Mouse (Mus musculus) mature B cell (primary cell): Measurements from ENCODE around the gene Pmepa1.

Source experiments
- in situ Hi-C: fragments of 300-500 bp; cut with MboI; formaldehyde crosslinking; loops from 2 replicates; pipeline ENCODE4 v1.14.3; 2019

Pmepa1 gene

GRCm38 (mm10) chr2:173253761-173254662 is 22.3 kb downstream of the Pmepa1 start:
- in situ Hi-C loops = no loop called here

GRCm38 (mm10) chr2:173251675-173252074 is 24.7 kb downstream of the Pmepa1 start:
- in situ Hi-C loops = no loop called here

GRCm38 (mm10) chr2:173251133-173251532 is 25.2 kb downstream of the Pmepa1 start:
- in situ Hi-C loops = no loop called here

- in situ Hi-C loops = no loop called here
Measured at GRCm38 (mm10) chr2:173250411-173250810, 25.9 kb downstream of the Pmepa1 start.

- in situ Hi-C loops = no loop called here
Measured at GRCm38 (mm10) chr2:173249965-173250364, 26.4 kb downstream of the Pmepa1 start.

- in situ Hi-C loops = no loop called here
Measured at GRCm38 (mm10) chr2:173249386-173249785, 26.9 kb downstream of the Pmepa1 start.

- in situ Hi-C loops = no loop called here
Measured at GRCm38 (mm10) chr2:173248822-173249221, 27.5 kb downstream of the Pmepa1 start.

- in situ Hi-C loops = no loop called here
Measured at GRCm38 (mm10) chr2:173247911-173248310, 28.4 kb downstream of the Pmepa1 start.

GRCm38 (mm10) chr2:173247197-173247596 is 29.1 kb downstream of the Pmepa1 start:
- in situ Hi-C loops = no loop called here

GRCm38 (mm10) chr2:173246688-173247087 is 29.6 kb downstream of the Pmepa1 start:
- in situ Hi-C loops = no loop called here

GRCm38 (mm10) chr2:173245258-173245657 is 31.1 kb downstream of the Pmepa1 start:
- in situ Hi-C loops = no loop called here

GRCm38 (mm10) chr2:173244108-173244507 is 32.2 kb downstream of the Pmepa1 start:
- in situ Hi-C loops = no loop called here

- in situ Hi-C loops = no loop called here
Measured at GRCm38 (mm10) chr2:173243616-173244015, 32.7 kb downstream of the Pmepa1 start.

- in situ Hi-C loops = no loop called here
Measured at GRCm38 (mm10) chr2:173242874-173243273, 33.5 kb downstream of the Pmepa1 start.

- in situ Hi-C loops = no loop called here
Measured at GRCm38 (mm10) chr2:173240738-173241137, 35.6 kb downstream of the Pmepa1 start.

- in situ Hi-C loops = loop anchor here (10.0 kb wide), 1 partner anchor 306 kb away; no protein-coding TSS in a partner anchor
Measured at GRCm38 (mm10) chr2:173238522-173238921, 37.8 kb downstream of the Pmepa1 start.

GRCm38 (mm10) chr2:173235435-173236332 is 40.6 kb downstream of the Pmepa1 start:
- in situ Hi-C loops = loop anchor here (10.0 kb wide), 1 partner anchor 309 kb away; no protein-coding TSS in a partner anchor

GRCm38 (mm10) chr2:173232766-173233099 is 43.6 kb downstream of the Pmepa1 start:
- in situ Hi-C loops = loop anchor here (10.0 kb wide), 1 partner anchor 312 kb away; no protein-coding TSS in a partner anchor

GRCm38 (mm10) chr2:173232065-173232765 is 44.1 kb downstream of the Pmepa1 start:
- in situ Hi-C loops = loop anchor here (10.0 kb wide), 1 partner anchor 313 kb away; no protein-coding TSS in a partner anchor

GRCm38 (mm10) chr2:173229578-173230224 is 46.6 kb downstream of the Pmepa1 start:
- in situ Hi-C loops = loop anchor here (10.0 kb wide), 1 partner anchor 315 kb away; no protein-coding TSS in a partner anchor

GRCm38 (mm10) chr2:173228567-173228966 is 47.8 kb downstream of the Pmepa1 start:
- in situ Hi-C loops = no loop called here
